Mouse (Mus musculus): Measurements from ENCODE around the gene Sox5. TPM values are rescaled to one million over a fixed set of nuclear protein-coding genes. Genes with fewer than 3 reads are reported as not detected.

Sox5 gene
- polyA plus RNA-seq, 1 experiment from 2014 or later, result 27.0 TPM

GRCm38 (mm10) chr6:144804321-144804720 lies 22.5 kb upstream of the Sox5 start:
- Histone ChIP-seq H3K4me1 (replicated peaks; ENCODE audit: control insufficient read depth, insufficient read depth, low read length) (no peaks in the 10 kb centered on the region), H3K27ac (no peak overlapping the region), H3K4me2 (replicated peaks) (no peak overlapping the region), H3K4me3 (replicated peaks; ENCODE audit: low read length) (no peak overlapping the region), H3K27me3 (ENCODE audit: control insufficient read depth, insufficient read depth, low read length) (no peaks in the 10 kb centered on the region), H3K9me3 (ENCODE audit: control insufficient read depth, low read length) (0 out of 2 replicates have a peak, but pooled peaks cover 9% of the 10 kb centered on the region), H3K9ac (no peak overlapping the region), H3K36me3 (replicated peaks; ENCODE audit: control insufficient read depth, insufficient read depth) (no peaks in the 10 kb centered on the region)
- DNase-seq (ENCODE audit: low spot score) (no peak), ATAC-seq (ENCODE audit: low FRiP score) (no peak)
- WGBS, result 91% methylated on average over 5 of the region's 5 CpGs

GRCm38 (mm10) chr6:144803063-144803462 lies 21.3 kb upstream of the Sox5 start:
- no peak for ATAC-seq (ENCODE audit: low FRiP score)
- WGBS, result 90% methylated on average over 1 of the region's 1 CpGs

DNA sequence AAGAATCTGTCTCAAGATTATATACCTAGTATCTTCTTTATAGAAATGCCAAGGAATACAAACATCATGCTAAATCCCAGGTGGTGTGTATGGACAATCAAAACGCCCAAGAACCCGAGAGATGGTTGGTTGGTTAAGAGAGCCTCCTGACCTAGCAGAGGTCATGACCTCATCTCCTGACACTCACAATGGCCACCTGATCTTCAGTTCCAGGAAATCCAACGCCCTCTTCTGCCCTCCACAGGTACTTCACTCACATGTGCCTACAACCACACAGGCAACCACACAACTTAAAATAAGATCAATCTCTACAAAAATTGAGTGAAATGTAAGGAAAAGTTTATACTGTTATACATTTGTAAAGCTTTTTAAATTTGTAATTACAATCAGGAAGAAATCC lies 12.6 kb upstream of the Sox5 start:
- WGBS, result 72% methylated on average over 3 of the region's 3 CpGs
- DNase-seq (ENCODE audit: low spot score) (no peak), ATAC-seq (ENCODE audit: low FRiP score) (no peak)
- H3K4me3 ChIP-seq (replicated peaks; ENCODE audit: low read length), result no peak overlapping the region
- H3K36me3 ChIP-seq (replicated peaks; ENCODE audit: control insufficient read depth, insufficient read depth), result no peaks in the 10 kb centered on the region
- no peak overlapping the region for H3K27ac ChIP-seq
- H3K9ac ChIP-seq, result no peak overlapping the region
- H3K27me3 ChIP-seq (ENCODE audit: control insufficient read depth, insufficient read depth, low read length), result no peaks in the 10 kb centered on the region
- no peaks in the 10 kb centered on the region for H3K4me1 ChIP-seq (replicated peaks; ENCODE audit: control insufficient read depth, insufficient read depth, low read length)
- no peaks in the 10 kb centered on the region for H3K9me3 ChIP-seq (ENCODE audit: control insufficient read depth, low read length)
- no peak overlapping the region for H3K4me2 ChIP-seq (replicated peaks)

More at GRCm38 (mm10) chr6:144803063-144803462, 21.3 kb upstream of the Sox5 start:
- H3K4me3 ChIP-seq (replicated peaks; ENCODE audit: low read length), result no peak overlapping the region
- 0 out of 2 replicates have a peak, but pooled peaks cover 9% of the 10 kb centered on the region for H3K9me3 ChIP-seq (ENCODE audit: control insufficient read depth, low read length)
- no peak overlapping the region for H3K27ac ChIP-seq
- no peaks in the 10 kb centered on the region for H3K4me1 ChIP-seq (replicated peaks; ENCODE audit: control insufficient read depth, insufficient read depth, low read length)
- no peak overlapping the region for H3K9ac ChIP-seq
- no peaks in the 10 kb centered on the region for H3K27me3 ChIP-seq (ENCODE audit: control insufficient read depth, insufficient read depth, low read length)
- no peaks in the 10 kb centered on the region for H3K36me3 ChIP-seq (replicated peaks; ENCODE audit: control insufficient read depth, insufficient read depth)
- DNase-seq (ENCODE audit: low spot score), result no peak
- H3K4me2 ChIP-seq (replicated peaks), result no peak overlapping the region

DNA sequence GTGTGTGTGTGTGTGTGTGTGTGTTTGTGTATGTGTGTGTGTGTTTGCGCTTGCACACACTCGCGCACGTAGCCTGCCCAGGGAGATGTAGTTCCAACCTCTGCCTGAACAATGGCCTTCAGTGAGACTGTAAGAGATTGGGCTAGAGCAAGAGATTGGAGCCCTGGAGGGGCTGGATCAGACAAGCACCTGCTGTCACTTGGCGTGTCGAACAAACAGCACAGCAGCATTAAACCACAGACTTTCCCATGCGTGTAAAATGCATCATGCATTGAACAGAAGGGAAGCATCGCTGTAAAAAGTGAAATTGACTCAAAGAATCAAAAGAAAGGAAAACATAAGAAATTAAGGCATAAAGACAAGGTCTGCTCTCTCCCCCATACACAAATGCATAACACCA lies 11.1 kb upstream of the Sox5 start:
- no peaks in the 10 kb centered on the region for H3K4me1 ChIP-seq (replicated peaks; ENCODE audit: control insufficient read depth, insufficient read depth, low read length)
- no peaks in the 10 kb centered on the region for H3K27me3 ChIP-seq (ENCODE audit: control insufficient read depth, insufficient read depth, low read length)
- ATAC-seq (ENCODE audit: low FRiP score), result no peak
- H3K4me2 ChIP-seq (replicated peaks), result no peak overlapping the region
- H3K9me3 ChIP-seq (ENCODE audit: control insufficient read depth, low read length), result no peaks in the 10 kb centered on the region
- H3K36me3 ChIP-seq (replicated peaks; ENCODE audit: control insufficient read depth, insufficient read depth), result no peaks in the 10 kb centered on the region
- H3K9ac ChIP-seq, result no peak overlapping the region
- no peak overlapping the region for H3K27ac ChIP-seq
- WGBS, result 86% methylated on average over 8 of the region's 8 CpGs
- no peak overlapping the region for H3K4me3 ChIP-seq (replicated peaks; ENCODE audit: low read length)
- no peak for DNase-seq (ENCODE audit: low spot score)

DNA sequence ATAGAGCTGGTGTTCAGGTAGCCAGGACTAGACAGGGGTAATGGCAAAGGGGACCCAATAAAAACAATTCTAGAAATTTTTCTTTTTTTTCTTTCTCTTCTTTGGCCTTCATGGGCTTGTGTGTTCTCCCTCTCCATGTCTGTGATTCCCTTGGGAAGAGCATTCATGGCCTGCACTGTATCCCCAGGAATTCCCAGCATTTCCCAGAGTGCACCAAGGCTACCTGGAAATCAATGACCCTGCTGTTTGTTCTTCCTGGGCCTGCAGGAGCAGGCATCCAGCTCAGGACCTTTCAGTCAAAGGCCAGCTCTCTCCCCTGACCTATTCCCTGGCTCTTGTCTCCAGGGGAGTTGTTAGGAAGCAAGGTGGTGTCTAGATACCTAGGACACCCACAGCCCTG lies 1.5 kb upstream of the Sox5 start:
- H3K4me2 ChIP-seq (replicated peaks), result peak overlapping the region; percentile 92

DNA sequence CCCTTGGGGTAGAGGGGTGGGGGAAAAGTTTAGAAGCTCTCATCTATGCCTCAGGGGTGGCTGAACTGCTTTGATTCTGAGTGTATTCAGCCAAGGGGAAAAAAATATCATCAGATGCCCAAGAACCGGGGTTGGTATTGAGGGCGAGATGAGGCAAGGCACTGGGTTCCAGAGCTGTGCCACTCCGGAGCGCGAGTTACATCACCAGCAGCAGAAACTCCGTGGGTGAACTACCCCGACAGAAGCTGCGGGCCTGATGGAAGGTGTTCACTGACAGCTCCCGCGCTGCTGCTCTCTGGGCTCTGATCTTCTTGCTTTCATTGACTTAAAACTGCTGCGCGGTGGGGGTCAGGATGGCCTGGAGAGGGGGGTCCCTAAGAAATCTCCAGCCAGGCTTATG lies 1.1 kb upstream of the Sox5 start:
- 7% methylated on average over 12 of the region's 12 CpGs for WGBS
- H3K4me1 ChIP-seq (replicated peaks; ENCODE audit: control insufficient read depth, insufficient read depth, low read length), result 0 out of 2 replicates have a peak, but pooled peaks cover 7% of the 10 kb centered on the region
- no peak for DNase-seq (ENCODE audit: low spot score)
- peak overlapping the region; percentile 52 for H3K4me3 ChIP-seq (replicated peaks; ENCODE audit: low read length)
- no peaks in the 10 kb centered on the region for H3K36me3 ChIP-seq (replicated peaks; ENCODE audit: control insufficient read depth, insufficient read depth)
- H3K9me3 ChIP-seq (ENCODE audit: control insufficient read depth, low read length), result no peaks in the 10 kb centered on the region
- peak overlapping the region; percentile 92 for H3K4me2 ChIP-seq (replicated peaks)
- H3K27me3 ChIP-seq (ENCODE audit: control insufficient read depth, insufficient read depth, low read length), result peaks cover 7% of the 10 kb centered on the region
- H3K27ac ChIP-seq, result no peak overlapping the region
- H3K9ac ChIP-seq, result peak overlapping the region; percentile 73
- ATAC-seq (ENCODE audit: low FRiP score), result no peak

More for the DNA sequence above, 1.5 kb upstream of the Sox5 start:
- Histone ChIP-seq H3K9me3 (ENCODE audit: control insufficient read depth, low read length) (no peaks in the 10 kb centered on the region), H3K4me3 (replicated peaks; ENCODE audit: low read length) (peak overlapping the region; percentile 52), H3K4me1 (replicated peaks; ENCODE audit: control insufficient read depth, insufficient read depth, low read length) (0 out of 2 replicates have a peak, but pooled peaks cover 7% of the 10 kb centered on the region), H3K27ac (no peak overlapping the region), H3K27me3 (ENCODE audit: control insufficient read depth, insufficient read depth, low read length) (peaks cover 7% of the 10 kb centered on the region), H3K36me3 (replicated peaks; ENCODE audit: control insufficient read depth, insufficient read depth) (no peaks in the 10 kb centered on the region), H3K9ac (no peak overlapping the region)
- DNase-seq (ENCODE audit: low spot score) (no peak), ATAC-seq (ENCODE audit: low FRiP score) (no peak)

DNA sequence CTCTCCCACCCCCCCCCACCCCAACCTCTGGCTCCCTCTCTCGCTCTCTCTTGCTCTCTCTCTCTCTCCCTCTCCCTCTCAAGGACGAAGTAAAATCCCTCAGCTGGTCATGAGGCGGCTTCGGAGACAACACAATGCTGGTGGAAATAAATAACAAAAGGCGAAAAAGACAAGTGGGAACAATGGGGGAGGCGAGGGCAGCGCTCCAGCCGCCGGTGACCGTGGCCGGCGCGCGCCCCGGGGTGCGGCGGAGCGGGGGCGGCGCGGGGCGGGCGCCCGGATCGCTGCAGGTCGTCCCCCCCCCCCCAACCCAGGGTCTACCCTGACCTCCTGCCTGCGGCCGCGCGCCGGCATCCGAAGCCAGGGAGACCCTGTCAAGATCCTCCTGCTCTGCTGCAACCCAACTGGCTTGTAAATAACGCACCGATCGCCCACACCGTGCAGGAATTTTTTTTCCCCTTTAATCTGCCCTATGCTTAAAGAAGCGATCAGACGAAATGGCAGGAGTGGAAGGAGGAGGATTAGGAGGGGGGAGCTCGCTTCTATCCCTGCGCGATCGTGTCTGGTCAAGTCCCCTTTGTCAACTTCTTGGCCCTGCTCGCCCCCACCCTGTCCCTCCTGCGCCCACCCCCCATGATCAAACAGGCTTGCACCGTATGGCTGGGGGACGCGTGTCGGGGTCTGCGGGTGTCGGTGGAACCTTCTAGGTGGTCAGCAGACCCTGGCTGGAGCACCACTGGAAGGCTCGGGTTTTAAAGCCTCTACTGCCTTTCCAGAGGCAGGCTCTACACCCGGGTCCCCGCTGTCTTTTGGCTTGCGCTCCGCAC lies 467 bp upstream of the Sox5 start:
- Histone ChIP-seq H3K4me1 (replicated peaks; ENCODE audit: control insufficient read depth, insufficient read depth, low read length) (0 out of 2 replicates have a peak, but pooled peaks cover 7% of the 10 kb centered on the region), H3K4me3 (replicated peaks; ENCODE audit: low read length) (peak overlapping the region; percentile 52), H3K9me3 (ENCODE audit: control insufficient read depth, low read length) (no peaks in the 10 kb centered on the region), H3K27me3 (ENCODE audit: control insufficient read depth, insufficient read depth, low read length) (peaks cover 7% of the 10 kb centered on the region), H3K4me2 (replicated peaks) (peak overlapping the region; percentile 92), H3K9ac (peak overlapping the region; percentile 73), H3K36me3 (replicated peaks; ENCODE audit: control insufficient read depth, insufficient read depth) (no peaks in the 10 kb centered on the region), H3K27ac (peak overlapping the region; percentile 55; the same call in 1 of the 2 replicates)
- peak; percentile 63 for ATAC-seq (ENCODE audit: low FRiP score)
- peak; percentile 58 for DNase-seq (ENCODE audit: low spot score)
- under 1% methylated on average over 42 of the region's 55 CpGs for WGBS

GRCm38 (mm10) chr6:144780608-144781285 lies 1.0 kb downstream of the Sox5 start:
- no peaks in the 10 kb centered on the region for H3K9me3 ChIP-seq (ENCODE audit: control insufficient read depth, low read length)
- no peak for ATAC-seq (ENCODE audit: low FRiP score)
- H3K4me3 ChIP-seq (replicated peaks; ENCODE audit: low read length), result peak overlapping the region; percentile 52
- 25% methylated on average over 9 of the region's 9 CpGs for WGBS
- 0 out of 2 replicates have a peak, but pooled peaks cover 7% of the 10 kb centered on the region for H3K4me1 ChIP-seq (replicated peaks; ENCODE audit: control insufficient read depth, insufficient read depth, low read length)
- DNase-seq (ENCODE audit: low spot score), result no peak
- peak overlapping the region; percentile 92 for H3K4me2 ChIP-seq (replicated peaks)
- H3K27ac ChIP-seq, result no peak overlapping the region
- H3K9ac ChIP-seq, result peak overlapping the region; percentile 73
- H3K27me3 ChIP-seq (ENCODE audit: control insufficient read depth, insufficient read depth, low read length), result peaks cover 7% of the 10 kb centered on the region
- no peaks in the 10 kb centered on the region for H3K36me3 ChIP-seq (replicated peaks; ENCODE audit: control insufficient read depth, insufficient read depth)

GRCm38 (mm10) chr6:144779945-144780607 lies 1.7 kb downstream of the Sox5 start:
- H3K4me1 ChIP-seq (replicated peaks; ENCODE audit: control insufficient read depth, insufficient read depth, low read length), result 0 out of 2 replicates have a peak, but pooled peaks cover 7% of the 10 kb centered on the region
- DNase-seq (ENCODE audit: low spot score) (no peak), ATAC-seq (ENCODE audit: low FRiP score) (no peak)
- H3K9ac ChIP-seq, result no peak overlapping the region
- 54% methylated on average over 12 of the region's 12 CpGs for WGBS
- H3K36me3 ChIP-seq (replicated peaks; ENCODE audit: control insufficient read depth, insufficient read depth), result no peaks in the 10 kb centered on the region
- H3K27me3 ChIP-seq (ENCODE audit: control insufficient read depth, insufficient read depth, low read length), result peaks cover 7% of the 10 kb centered on the region
- H3K27ac ChIP-seq, result no peak overlapping the region
- no peaks in the 10 kb centered on the region for H3K9me3 ChIP-seq (ENCODE audit: control insufficient read depth, low read length)
- H3K4me3 ChIP-seq (replicated peaks; ENCODE audit: low read length), result no peak overlapping the region; the same call in 1 of the 2 replicates
- H3K4me2 ChIP-seq (replicated peaks), result peak overlapping the region; percentile 92
